Mouse (Mus musculus): ENCODE results near the gene Vps18.

The Vps18 gene

DNA sequence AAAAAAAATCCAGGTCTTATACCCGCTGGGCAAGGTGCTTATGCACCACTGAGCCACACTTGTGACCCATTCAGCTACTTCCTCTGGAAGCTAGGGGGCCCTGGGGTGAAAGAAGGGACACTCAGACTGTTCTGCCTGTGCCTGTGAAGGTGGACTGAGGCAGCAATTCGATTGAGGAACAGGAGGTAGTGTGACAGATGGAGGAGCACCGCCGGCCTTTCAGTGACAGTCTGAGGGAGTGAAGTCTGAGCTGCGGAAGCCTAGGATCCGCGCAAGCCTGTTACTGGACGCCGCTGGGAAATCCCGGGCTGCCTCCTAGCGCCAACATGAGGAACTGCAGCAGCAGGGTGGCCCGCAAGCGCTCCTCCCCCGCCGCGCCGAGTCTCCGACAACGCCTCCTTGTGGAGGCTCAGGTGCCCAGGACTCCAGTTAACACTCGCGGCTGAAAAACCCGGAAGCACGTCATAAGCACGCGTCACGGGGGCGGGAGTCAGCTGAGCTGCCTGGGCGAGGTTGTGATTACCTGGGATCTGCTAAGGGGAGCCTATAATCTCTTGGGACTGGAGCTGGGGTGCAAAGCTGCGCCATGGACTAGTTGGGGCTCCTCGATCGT is at the start of gene Vps18:
Gene Vps18, plus strand, starts transcription at position 471 of the 613 bp plus-strand sequence.
- peak; percentile 97 for DNase-seq (ENCODE audit: low spot score)

DNA sequence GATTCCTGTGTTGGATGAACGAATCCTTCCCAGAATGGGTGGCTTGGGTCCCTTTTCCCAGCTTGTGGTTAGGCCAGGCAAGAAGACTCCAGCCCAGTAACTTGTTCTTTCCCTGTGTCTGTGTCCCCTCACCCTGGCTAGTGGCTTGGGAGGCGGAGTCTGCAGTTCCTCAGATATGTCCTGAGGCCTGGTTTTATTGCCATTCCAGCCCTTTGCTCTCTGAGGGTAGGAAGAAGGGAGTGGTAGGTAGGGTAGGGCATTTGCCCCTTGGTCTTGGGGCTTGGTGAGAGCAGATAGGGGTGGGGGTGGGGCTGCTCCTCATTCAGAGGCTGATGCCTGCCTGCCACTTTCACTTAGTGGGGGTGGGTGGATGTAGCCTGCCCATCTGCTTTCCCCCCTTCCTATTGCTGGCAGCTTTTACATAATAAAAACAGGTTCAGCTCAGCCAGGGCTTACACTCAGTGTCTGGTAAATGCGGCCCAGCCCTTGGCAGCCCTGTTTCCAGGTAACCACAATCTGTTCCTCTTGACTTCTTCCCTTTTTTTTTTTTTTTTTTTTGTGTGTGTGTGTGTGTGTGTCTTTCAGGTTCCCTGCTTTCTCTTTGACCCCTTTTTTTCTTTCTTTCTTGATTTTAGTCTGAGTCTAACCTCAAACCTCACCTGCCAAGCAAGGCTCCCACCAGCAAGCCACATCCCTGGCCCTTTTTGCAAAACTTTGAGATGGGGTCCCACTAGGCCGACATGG is 48.3 kb upstream of the Vps18 start:
- DNase-seq (ENCODE audit: low spot score), result no peak

DNA sequence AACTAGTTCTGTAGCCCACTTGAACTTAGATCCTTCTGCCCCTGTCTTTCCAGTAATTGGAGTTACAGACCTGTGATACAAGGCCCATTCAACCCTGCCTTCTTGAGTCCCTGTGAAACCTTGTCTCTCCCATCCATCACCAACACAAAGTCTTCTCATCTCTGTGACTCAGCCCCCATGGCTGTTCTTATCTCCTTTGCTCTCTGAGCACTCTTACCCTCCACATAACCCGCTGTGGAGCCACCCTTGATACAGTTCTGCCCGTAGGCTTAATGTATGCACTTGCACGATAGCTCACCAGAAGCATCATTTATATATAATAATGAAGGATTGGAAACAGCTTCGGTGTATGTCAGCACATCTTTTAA is 47.7 kb upstream of the Vps18 start:
- no peak for DNase-seq (ENCODE audit: low spot score)

DNA sequence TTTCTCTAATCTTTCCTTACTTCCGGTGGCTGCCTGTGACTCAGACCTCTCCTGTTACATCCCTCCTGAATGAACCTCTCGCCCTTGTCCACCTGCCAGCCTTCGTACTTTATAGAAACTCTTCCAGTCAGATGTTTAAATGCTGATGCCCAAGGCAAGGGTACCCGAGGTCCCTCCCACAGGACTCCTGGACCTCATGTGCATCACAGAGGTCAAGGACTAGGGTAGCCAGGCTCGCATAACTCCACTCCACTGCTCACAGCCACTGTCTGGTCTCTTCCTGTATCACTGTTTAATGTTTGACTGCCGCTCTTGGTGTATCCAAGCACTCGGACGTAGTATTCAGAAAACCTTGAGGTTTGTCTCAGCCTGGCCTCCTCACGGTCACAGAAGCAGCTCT is 46.0 kb upstream of the Vps18 start:
- no peak for DNase-seq (ENCODE audit: low spot score)

DNA sequence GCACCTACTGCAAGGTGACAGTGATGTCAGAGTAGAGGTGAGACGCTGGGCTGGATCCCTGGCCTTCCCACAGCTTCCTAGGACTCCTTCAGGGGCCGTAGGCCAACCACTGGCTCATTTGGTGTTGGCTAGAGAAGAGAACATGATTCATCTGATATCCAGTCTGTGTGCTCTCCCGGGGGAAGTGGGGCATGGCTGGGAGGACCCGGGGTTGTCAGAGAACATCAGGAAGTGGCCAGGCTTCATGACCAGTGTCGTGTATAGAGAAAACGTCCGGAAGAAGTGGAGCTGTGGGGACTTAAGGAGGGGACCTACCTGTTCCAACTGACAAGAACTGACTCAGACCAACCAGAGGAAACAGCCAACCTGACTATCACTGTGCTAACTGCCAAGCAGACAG is 43.3 kb upstream of the Vps18 start:
- no peak for DNase-seq (ENCODE audit: low spot score)

DNA sequence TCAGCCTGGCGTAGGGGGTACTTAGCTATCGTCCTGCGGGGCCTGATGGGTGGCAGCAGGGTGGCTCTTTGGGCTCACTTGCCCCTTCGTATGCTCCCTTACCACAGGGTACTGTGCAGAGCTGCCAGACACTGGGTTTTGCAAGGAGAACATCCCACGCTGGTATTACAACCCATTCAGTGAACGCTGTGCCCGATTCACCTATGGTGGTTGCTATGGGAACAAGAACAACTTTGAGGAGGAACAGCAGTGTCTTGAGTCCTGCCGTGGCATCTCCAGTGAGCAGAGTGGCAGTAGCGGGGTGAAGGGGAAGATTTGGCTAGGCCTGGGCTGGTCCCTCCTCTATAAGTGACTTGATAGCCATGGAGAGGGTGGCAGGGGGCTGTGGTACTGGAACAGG is 40.6 kb upstream of the Vps18 start:
- no peak for DNase-seq (ENCODE audit: low spot score)

DNA sequence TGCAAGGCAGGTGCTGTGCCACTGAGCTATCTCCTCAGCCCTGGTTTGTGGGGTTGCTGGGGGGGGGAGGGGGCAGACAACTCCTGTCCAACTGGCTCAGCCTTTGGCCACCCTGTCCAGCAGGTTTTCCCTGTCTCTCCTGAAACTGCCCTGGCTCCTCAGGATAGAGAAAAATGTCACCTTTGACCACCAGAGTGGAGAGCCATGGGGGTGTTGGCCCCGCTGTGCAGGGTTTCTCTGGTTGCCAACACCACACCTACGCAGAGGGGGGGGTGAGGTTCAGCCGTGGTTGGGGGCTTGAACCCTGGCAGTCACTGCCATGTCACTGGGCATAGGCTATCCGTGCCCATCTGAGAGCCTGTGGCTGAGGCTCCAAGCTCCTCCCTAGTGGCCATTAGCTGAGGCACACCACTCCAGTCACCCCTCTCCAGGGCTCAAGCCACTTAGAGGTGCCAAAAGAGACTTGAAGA is 38.9 kb upstream of the Vps18 start:
- DNase-seq (ENCODE audit: low spot score), result no peak

DNA sequence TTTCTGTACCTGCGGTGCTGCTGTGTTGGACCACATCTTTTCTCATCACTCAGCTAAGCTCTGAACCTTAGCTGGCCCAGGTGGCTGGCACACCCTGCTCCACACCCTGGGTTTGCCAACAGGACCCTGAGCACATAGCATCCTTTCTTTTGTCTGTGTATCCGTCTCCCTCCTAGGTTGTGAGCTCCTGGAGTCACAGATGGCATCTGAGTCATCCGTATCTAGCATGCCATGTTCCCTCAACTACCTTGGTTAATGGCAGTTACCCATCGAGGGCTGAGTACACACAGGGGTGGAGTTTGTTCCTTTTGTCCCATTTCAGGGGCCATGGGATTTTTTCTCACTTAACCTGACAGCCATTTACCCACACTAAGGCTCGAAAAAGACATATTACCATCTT is 38.2 kb upstream of the Vps18 start:
- DNase-seq (ENCODE audit: low spot score), result no peak

DNA sequence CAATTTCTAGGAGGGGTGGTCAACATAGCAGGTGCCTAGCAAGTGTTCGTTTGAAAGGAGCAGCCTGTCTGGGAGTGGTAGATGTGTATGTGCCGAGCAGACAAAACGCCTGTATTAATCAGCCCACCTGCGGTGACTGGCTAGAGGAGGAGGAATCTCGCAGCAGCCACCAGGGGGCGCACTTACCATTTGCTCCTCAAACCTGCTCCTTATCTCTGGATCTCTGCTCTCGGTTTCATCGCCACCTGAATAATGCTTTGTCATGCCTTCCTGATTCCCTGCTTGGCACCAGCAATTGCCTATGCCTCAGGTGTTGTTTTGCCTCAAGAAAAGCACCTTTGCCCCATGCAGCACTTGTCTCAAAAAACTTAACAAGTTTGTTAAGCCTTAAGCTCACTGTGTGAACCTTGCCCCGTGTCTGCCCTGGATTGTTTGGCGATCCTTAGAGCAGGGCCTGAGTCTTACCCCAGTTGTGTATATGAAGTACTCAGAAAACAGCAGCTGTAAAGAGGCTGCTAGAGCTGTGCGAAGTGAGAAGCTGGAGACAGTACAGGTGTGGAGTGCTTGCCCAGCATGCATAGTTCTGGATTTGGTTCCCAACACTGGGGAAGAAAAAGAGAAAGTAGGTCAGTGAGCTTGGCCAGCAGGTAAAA is 37.6 kb upstream of the Vps18 start:
- peak; percentile 77 for DNase-seq (ENCODE audit: low spot score)

DNA sequence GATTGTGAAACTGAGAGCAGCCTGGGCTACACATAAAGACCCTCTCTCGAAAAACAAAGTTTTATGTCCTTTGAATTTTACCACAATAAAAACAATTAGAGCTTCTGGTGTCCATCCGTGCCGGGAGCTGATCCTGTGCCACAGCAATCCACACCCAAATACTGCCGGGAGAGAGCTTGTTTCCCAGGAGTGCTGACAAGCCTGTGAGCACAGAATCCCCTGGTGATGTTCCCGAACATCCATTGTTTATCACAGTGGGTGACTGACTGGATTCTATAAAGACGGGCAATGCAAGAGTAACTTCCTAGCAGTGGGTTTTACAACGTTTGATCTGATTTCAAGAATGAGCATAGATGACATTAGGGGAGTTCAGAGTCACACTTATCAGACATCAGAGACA is 33.6 kb upstream of the Vps18 start:
- DNase-seq (ENCODE audit: low spot score), result no peak

DNA sequence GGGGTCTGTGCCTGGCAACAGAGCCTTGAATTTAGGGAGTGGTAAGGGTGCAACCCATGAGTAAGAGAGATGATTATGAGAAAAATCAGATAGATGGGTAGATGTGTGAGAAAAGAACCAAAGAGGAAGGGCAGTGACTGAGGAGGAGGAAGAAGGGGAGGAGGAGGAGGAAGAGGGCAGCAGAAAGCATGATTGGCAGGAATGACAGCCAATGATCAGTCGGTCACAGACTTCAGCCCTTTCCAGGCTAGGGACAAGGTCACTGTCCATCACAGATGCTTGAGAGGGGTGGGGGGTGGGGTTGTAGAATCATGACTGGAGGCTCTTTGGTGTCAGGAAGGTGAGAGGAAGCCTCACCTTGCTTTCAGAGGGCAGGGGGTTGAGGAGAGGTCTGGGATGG is 28.0 kb upstream of the Vps18 start:
- no peak for DNase-seq (ENCODE audit: low spot score)

DNA sequence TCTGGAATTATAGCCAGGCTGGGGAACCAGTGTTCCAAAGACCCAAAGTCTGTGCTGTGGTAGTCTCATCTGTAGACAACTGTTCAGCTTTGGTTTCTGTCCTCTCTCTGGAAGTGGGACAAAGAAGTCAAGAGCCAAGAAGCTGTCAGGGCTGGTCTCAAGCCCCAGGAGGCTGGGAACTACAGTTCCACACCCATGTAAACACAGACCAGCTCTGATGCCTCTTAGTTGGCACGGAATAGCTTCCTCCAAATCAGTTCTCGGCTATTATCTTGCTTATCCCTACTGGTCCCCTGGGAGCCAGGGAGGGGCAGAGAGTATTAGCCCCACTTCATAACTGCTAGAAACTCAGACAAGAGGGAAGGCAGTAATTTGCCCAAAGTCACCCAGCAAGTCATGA is 27.2 kb upstream of the Vps18 start:
- DNase-seq (ENCODE audit: low spot score), result no peak

DNA sequence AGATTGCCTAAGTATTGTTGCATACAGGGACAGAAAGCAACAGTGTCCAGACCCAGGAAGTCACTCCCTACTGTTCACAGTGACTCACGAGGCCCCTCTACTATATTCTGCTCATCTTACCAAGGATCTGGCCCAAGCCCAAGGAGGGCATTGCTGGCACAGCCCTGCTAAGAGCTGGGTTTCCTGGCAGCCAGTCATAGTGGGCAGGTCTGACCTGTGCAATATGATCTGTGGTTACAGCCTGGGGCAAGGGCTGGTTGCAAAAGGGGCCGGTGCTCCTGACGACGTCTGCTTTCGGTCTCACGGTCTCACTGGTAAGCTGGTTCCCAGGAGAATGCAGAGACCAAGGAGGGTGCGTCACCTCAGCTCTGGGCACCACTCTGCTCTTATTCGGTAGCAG is 25.6 kb upstream of the Vps18 start:
- DNase-seq (ENCODE audit: low spot score), result peak; percentile 37

DNA sequence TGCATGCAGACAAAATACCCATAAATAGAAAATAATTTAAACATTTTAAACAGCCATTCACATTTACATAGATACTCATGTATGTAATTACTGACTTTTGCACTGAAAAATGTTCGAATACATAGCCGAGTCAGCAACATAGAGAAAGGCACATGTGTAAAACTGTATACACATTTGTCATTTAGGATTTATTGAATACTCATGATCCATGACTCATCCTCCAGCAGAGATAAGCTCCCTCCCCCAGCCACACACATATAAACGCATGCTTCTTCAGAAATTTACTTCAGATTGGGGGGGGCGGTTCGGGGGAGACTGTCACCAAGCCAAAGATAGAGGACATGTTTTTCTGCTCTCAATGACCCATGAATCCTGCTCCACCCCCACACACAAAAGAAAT is 24.7 kb upstream of the Vps18 start:
- no peak for DNase-seq (ENCODE audit: low spot score)

DNA sequence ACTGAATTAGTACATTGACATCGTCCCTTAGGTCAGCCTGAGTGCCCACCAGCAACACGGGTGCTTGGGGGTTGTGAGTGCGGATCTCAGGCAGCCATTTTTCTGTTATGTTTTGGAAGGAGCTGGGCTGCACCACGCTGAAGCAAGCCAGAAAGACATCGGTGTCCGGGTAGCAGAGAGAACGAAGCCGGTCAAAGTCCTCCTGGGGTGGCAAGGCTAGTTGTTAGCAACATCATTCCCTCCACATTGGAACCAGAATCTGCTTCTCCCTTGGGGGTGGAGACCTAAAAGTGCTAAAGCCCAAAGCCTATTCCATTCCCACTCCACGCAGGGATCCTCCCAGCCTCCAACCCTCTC is 18.3 kb upstream of the Vps18 start:
- DNase-seq (ENCODE audit: low spot score), result no peak

DNA sequence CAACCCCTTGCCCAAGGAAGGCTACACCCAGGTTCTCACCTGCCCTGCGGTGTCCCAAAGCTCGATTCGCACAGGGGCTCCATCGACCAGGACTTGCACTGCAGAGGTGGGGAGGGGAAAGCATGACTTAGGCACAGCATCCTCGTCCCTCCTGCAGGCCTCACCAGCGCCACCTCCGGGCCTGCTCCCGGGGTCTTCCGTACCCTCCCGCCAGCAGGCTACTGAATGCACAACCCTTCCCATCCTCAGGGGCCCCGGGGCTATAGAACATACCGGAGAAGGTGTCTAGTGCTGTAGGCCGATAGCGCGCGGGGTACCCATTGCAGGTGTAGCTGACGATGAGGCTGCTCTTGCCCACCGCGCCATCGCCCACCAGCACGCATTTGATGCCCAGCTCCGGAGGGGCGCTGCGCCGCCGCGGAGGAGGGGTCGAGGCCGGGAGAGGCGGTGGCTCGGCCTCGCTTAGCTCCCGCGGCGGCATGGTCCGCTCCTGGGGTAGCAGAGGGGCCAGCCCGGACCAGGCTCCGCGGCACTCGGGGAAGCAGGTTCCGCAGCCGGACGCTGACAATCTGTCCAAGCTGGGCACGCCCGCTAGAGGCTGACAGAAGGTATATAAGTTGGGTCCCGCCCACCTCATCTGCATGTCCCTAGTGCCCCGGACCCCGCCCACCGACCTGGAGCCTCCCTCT is 17.8 kb upstream of the Vps18 start, which contains the start of gene Rhov:
Gene Rhov, minus strand, starts transcription at position 630 of the 689 bp plus-strand sequence.
- DNase-seq (ENCODE audit: low spot score), result no peak

DNA sequence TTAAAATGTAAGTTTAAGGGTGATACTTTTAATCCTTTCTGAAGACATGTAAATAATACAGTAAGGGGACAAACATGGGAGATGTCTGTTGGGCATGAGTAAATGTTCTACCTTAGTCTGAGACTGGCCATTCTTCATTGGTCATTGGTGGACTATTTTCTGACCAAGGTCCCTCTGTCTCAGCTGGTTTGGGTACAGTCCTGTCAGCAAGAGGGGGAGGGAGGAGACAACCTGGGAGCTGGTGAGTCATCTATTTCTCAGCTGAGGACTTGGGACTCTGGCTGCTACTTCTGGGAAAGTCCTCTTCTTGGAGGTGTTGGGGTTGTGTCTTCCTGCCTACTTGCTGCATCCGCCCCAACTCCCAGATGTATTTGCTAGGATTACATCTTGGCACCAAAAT is 14.4 kb upstream of the Vps18 start:
- no peak for DNase-seq (ENCODE audit: low spot score)

DNA sequence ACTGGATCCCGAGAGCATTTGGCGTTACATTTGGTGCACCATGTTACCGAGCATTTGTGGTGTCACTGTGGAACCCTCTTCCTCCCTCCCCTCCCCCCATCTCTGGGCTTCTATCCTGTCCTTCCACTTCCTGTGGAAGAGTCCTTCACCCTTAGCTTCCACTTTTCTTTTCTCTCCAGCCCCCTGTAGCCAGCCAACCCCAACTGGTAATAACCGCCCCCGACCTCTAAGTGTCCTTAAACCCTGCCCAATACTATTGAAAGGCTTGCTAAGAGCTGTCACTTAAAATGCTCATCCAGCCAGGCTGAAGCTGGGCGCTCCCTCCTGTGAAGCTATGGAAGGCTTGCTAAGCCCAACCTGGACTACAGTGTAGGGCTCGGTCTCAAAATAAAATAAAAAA is 11.6 kb upstream of the Vps18 start:
- DNase-seq (ENCODE audit: low spot score), result no peak

DNA sequence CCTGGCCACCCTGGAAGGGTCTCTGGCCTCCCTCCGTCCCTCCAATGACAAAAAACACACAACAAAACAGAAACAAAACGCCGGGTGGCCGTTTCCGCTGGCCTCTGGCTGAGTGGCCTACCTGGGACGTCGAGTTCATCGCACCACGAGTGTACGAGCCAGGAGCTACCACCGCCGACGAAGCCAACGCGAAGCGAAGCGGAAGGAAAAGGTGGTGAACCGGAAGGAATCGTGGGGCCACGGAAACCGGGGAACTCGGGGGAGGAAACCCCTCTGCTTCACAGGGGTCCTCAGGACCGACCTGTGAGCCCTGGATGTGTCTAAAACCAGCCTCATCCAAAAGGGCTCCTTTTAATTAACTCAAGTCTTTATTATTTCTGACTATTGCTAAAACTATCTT is 10.7 kb upstream of the Vps18 start:
- no peak for DNase-seq (ENCODE audit: low spot score)

DNA sequence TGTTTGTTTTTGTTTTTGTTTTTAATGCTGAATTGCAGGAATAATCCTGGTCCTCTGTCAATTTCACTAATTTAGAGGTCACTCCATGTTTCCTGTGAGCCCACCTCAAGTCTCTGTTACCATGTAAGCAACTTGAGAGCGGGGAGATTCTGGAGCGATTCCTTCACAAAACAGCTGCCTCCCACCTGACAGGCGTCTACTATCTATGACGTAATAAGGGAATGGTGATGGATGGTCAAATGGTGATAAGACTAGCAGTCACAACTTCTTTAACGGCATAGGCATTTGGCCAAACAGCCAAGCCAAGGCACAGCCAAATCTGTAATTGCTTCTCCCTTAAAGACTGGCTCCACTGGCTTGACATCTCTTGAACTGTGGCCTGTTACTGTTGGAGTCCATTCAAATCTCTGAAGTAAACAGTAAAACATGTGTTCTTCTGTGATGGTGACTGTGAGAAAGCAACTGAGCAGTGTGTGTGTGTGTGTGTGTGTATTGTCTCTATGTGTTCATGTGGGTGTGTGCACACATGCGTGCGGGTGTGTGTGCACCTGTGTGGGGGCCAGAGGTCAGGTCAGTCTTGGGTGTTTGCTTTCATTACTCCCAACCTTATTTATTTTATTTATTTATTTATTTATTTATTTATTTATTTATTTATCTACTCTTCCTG is 6.5 kb upstream of the Vps18 start:
- DNase-seq (ENCODE audit: low spot score), result no peak

DNA sequence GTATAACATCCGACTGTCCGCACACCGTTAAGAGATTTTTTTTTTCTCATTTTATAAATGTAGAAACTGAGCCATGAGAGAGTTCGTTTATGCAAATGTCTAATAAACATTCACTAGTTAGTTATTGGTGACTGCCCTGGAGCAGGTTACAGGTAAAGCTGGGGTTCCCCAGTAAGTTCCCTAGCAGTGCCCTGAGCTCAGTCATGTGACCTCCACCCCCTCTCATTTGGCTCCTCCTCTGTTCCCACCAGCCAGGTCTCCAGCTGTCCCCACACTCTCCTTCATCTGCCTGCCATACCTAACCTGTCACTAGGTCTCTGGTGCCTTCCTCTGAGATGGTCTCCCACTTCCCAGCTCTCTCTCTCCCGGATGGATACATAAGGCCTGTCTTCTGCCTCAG is 1.2 kb upstream of the Vps18 start:
- no peak for DNase-seq (ENCODE audit: low spot score)

DNA sequence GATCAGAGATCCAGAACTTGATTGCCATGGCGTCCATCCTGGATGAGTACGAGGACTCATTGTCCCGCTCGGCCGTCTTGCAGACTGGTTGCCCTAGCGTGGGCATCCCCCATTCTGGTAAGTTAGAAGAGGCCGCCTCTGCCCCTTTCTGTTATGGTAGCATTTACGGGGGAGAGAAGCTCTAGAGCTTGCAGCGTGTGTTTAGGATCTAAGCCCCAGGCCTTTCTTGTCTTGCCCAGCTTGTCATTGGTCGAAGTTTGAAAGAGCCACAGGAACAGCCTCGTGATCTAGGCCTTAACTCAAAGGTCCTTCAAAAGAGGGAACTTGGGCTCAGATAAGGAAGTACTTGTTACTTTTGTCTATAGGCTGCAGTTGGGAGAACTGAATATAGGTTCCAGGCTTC is 475 bp downstream of the Vps18 start:
- DNase-seq (ENCODE audit: low spot score), result no peak

All from ovary, postnatal 14 days (tissue).